Mouse (Mus musculus): Measurements from ENCODE around the gene Tcf7l2.

DNA sequence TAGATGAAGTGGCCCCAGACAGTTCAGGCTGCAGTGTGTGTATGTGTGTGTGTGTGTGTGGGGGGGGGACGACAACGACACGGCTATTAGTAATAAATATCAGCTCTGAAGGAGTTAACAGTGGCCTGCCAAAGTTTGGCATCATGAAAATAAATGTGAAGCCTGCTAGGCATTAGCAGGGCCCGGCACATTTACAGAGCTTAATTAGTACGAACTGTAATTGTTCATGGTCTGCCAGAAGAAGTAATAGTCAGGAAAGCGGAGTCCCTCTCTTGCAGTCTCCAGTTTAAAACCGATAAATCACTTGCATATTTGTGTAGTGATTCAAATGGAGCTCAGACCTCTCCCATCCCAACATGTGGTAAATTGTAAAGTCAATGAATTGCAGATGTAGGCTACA lies 7.9 kb downstream of the Tcf7l2 start:
- TF ChIP-seq CTCF (IDR thresholded peaks at IDR 0.05; ENCODE audit: control insufficient read depth, insufficient read depth, low read length) (no peak), POLR2A (IDR thresholded peaks at IDR 0.05; ENCODE audit: borderline replicate concordance, control insufficient read depth, low read depth, low read length) (no peak)

Measured in bone marrow, adult 2 months (tissue).